Mouse (Mus musculus): ENCODE measurements around the gene Angptl8. TPM values are rescaled to one million over a fixed set of nuclear protein-coding genes. Genes with fewer than 3 reads are reported as not detected.

Angptl8 gene
- polyA plus RNA-seq, 1 experiment from 2014 or later, result 0.84 TPM

GRCm38 (mm10) chr9:21796259-21796658, 39.1 kb upstream of the Angptl8 start:
- Histone ChIP-seq H3K27me3 (no peaks in the 10 kb centered on the region), H3K9me3 (replicated peaks) (no peaks in the 10 kb centered on the region), H3K4me3 (replicated peaks) (peak overlapping the region; percentile 87), H3K4me2 (replicated peaks) (peak overlapping the region; percentile 69), H3K9ac (peak overlapping the region; percentile 18; the same call in 1 of the 2 replicates), H3K4me1 (peaks cover 61% of the 10 kb centered on the region), H3K27ac (replicated peaks) (peak overlapping the region; percentile 73), H3K36me3 (peaks cover 43% of the 10 kb centered on the region)
- ATAC-seq (ENCODE audit: insufficient number of reproducible peaks, low FRiP score, low TSS enrichment, low read depth), result no peak
- WGBS, result 32% methylated on average over 3 of the region's 3 CpGs

GRCm38 (mm10) chr9:21796919-21797318, 38.4 kb upstream of the Angptl8 start:
- Histone ChIP-seq H3K4me1 (peaks cover 55% of the 10 kb centered on the region), H3K36me3 (peaks cover 38% of the 10 kb centered on the region), H3K9ac (no peak overlapping the region), H3K27me3 (no peaks in the 10 kb centered on the region), H3K4me3 (replicated peaks) (peak overlapping the region; percentile 87), H3K4me2 (replicated peaks) (peak overlapping the region; percentile 69), H3K27ac (replicated peaks) (peak overlapping the region; percentile 73), H3K9me3 (replicated peaks) (no peaks in the 10 kb centered on the region)
- no peak for ATAC-seq (ENCODE audit: insufficient number of reproducible peaks, low FRiP score, low TSS enrichment, low read depth)
- 39% methylated on average over 3 of the region's 3 CpGs for WGBS

- Histone ChIP-seq H3K9ac (peak overlapping the region; percentile 93), H3K27ac (replicated peaks) (peak overlapping the region; percentile 96), H3K27me3 (no peaks in the 10 kb centered on the region), H3K36me3 (peaks cover 36% of the 10 kb centered on the region), H3K4me1 (peaks cover 45% of the 10 kb centered on the region), H3K9me3 (replicated peaks) (no peaks in the 10 kb centered on the region), H3K4me3 (replicated peaks) (peak overlapping the region; percentile 87), H3K4me2 (replicated peaks) (peak overlapping the region; percentile 69)
- 0% methylated on average over 26 of the region's 26 CpGs for WGBS
- ATAC-seq (ENCODE audit: insufficient number of reproducible peaks, low FRiP score, low TSS enrichment, low read depth), result peak; percentile 70
Measured at GRCm38 (mm10) chr9:21797921-21798344, 37.4 kb upstream of the Angptl8 start.

GRCm38 (mm10) chr9:21798345-21799009, 36.8 kb upstream of the Angptl8 start, which contains the start of gene Kank2:
Kank2 (minus strand) TSS chr9:21798744.
- Histone ChIP-seq H3K4me2 (replicated peaks) (peak within 1 kb of the TSS; percentile 69), H3K9ac (peak within 1 kb of the TSS; percentile 93), H3K27me3 (no peaks in the 10 kb centered on the region), H3K36me3 (peaks cover 30% of the 10 kb centered on the region), H3K4me3 (replicated peaks) (peak within 1 kb of the TSS; percentile 87), H3K9me3 (replicated peaks) (no peaks in the 10 kb centered on the region), H3K4me1 (peaks cover 39% of the 10 kb centered on the region), H3K27ac (replicated peaks) (peak within 1 kb of the TSS; percentile 96)
- ATAC-seq (ENCODE audit: insufficient number of reproducible peaks, low FRiP score, low TSS enrichment, low read depth), result peak; percentile 85
- under 1% methylated on average over 44 of the region's 52 CpGs for WGBS

GRCm38 (mm10) chr9:21799010-21799350, 36.3 kb upstream of the Angptl8 start:
- Histone ChIP-seq H3K9me3 (replicated peaks) (no peaks in the 10 kb centered on the region), H3K4me1 (peaks cover 42% of the 10 kb centered on the region), H3K9ac (peak overlapping the region; percentile 93; the same call in 1 of the 2 replicates), H3K4me3 (replicated peaks) (peak overlapping the region; percentile 87), H3K27me3 (no peaks in the 10 kb centered on the region), H3K36me3 (peaks cover 25% of the 10 kb centered on the region), H3K4me2 (replicated peaks) (peak overlapping the region; percentile 69), H3K27ac (replicated peaks) (peak overlapping the region; percentile 96)
- no peak for ATAC-seq (ENCODE audit: insufficient number of reproducible peaks, low FRiP score, low TSS enrichment, low read depth)
- 54% methylated on average over 3 of the region's 3 CpGs for WGBS

GRCm38 (mm10) chr9:21801121-21801520, 34.2 kb upstream of the Angptl8 start:
- Histone ChIP-seq H3K4me2 (replicated peaks) (no peak overlapping the region), H3K36me3 (0 out of 2 replicates have a peak, but pooled peaks cover 8% of the 10 kb centered on the region), H3K9ac (no peak overlapping the region), H3K9me3 (replicated peaks) (no peaks in the 10 kb centered on the region), H3K4me3 (replicated peaks) (no peak overlapping the region), H3K27me3 (no peaks in the 10 kb centered on the region), H3K27ac (replicated peaks) (no peak overlapping the region), H3K4me1 (peaks cover 31% of the 10 kb centered on the region)
- no peak for ATAC-seq (ENCODE audit: insufficient number of reproducible peaks, low FRiP score, low TSS enrichment, low read depth)
- WGBS, result 72% methylated on average over 7 of the region's 7 CpGs

- no peaks in the 10 kb centered on the region for H3K27me3 ChIP-seq
- H3K4me3 ChIP-seq (replicated peaks), result no peak overlapping the region
- no peaks in the 10 kb centered on the region for H3K9me3 ChIP-seq (replicated peaks)
- H3K27ac ChIP-seq (replicated peaks), result no peak overlapping the region
- peaks cover 26% of the 10 kb centered on the region for H3K4me1 ChIP-seq
- 88% methylated on average over 7 of the region's 7 CpGs for WGBS
- no peak for ATAC-seq (ENCODE audit: insufficient number of reproducible peaks, low FRiP score, low TSS enrichment, low read depth)
- no peak overlapping the region for H3K4me2 ChIP-seq (replicated peaks)
- 0 out of 2 replicates have a peak, but pooled peaks cover 8% of the 10 kb centered on the region for H3K36me3 ChIP-seq
- H3K9ac ChIP-seq, result no peak overlapping the region
Measured at GRCm38 (mm10) chr9:21801591-21801990, 33.7 kb upstream of the Angptl8 start.

GRCm38 (mm10) chr9:21803986-21804644, 31.2 kb upstream of the Angptl8 start:
- 30% methylated on average over 13 of the region's 13 CpGs for WGBS
- peak overlapping the region; percentile 31 for H3K4me2 ChIP-seq (replicated peaks)
- peak overlapping the region; percentile 31; the same call in 1 of the 2 replicates for H3K27ac ChIP-seq (replicated peaks)
- H3K9me3 ChIP-seq (replicated peaks), result no peaks in the 10 kb centered on the region
- no peak overlapping the region for H3K4me3 ChIP-seq (replicated peaks)
- peak; percentile 87 for ATAC-seq (ENCODE audit: insufficient number of reproducible peaks, low FRiP score, low TSS enrichment, low read depth)
- H3K27me3 ChIP-seq, result no peaks in the 10 kb centered on the region
- H3K36me3 ChIP-seq, result 0 out of 2 replicates have a peak, but pooled peaks cover 11% of the 10 kb centered on the region
- H3K4me1 ChIP-seq, result peaks cover 11% of the 10 kb centered on the region
- H3K9ac ChIP-seq, result no peak overlapping the region

GRCm38 (mm10) chr9:21806363-21806762, 28.9 kb upstream of the Angptl8 start:
- Histone ChIP-seq H3K9ac (no peak overlapping the region), H3K4me3 (replicated peaks) (no peak overlapping the region), H3K4me1 (peaks cover 11% of the 10 kb centered on the region), H3K36me3 (peaks cover 16% of the 10 kb centered on the region; the same call in 1 of the 2 replicates), H3K27me3 (no peaks in the 10 kb centered on the region), H3K9me3 (replicated peaks) (no peaks in the 10 kb centered on the region), H3K27ac (replicated peaks) (no peak overlapping the region), H3K4me2 (replicated peaks) (no peak overlapping the region)
- no peak for ATAC-seq (ENCODE audit: insufficient number of reproducible peaks, low FRiP score, low TSS enrichment, low read depth)
- 61% methylated on average over 3 of the region's 3 CpGs for WGBS

GRCm38 (mm10) chr9:21806976-21807375, 28.3 kb upstream of the Angptl8 start:
- Histone ChIP-seq H3K27ac (replicated peaks) (no peak overlapping the region), H3K9me3 (replicated peaks) (no peaks in the 10 kb centered on the region), H3K9ac (no peak overlapping the region), H3K4me1 (peaks cover 11% of the 10 kb centered on the region), H3K27me3 (no peaks in the 10 kb centered on the region), H3K36me3 (peaks cover 17% of the 10 kb centered on the region; the same call in 1 of the 2 replicates), H3K4me3 (replicated peaks) (no peak overlapping the region), H3K4me2 (replicated peaks) (no peak overlapping the region)
- 81% methylated on average over 11 of the region's 11 CpGs for WGBS
- no peak for ATAC-seq (ENCODE audit: insufficient number of reproducible peaks, low FRiP score, low TSS enrichment, low read depth)

GRCm38 (mm10) chr9:21808561-21808960, 26.7 kb upstream of the Angptl8 start:
- Histone ChIP-seq H3K4me2 (replicated peaks) (no peak overlapping the region), H3K27me3 (no peaks in the 10 kb centered on the region), H3K27ac (replicated peaks) (no peak overlapping the region), H3K9me3 (replicated peaks) (no peaks in the 10 kb centered on the region), H3K36me3 (peaks cover 31% of the 10 kb centered on the region), H3K4me1 (peaks cover 11% of the 10 kb centered on the region), H3K9ac (no peak overlapping the region), H3K4me3 (replicated peaks) (no peak overlapping the region)
- 59% methylated on average over 3 of the region's 3 CpGs for WGBS
- ATAC-seq (ENCODE audit: insufficient number of reproducible peaks, low FRiP score, low TSS enrichment, low read depth), result no peak
